Mouse (Mus musculus): Measurements from ENCODE around the gene Mapkapk3.
A peak's percentile ranks its signal among the peaks of the same experiment; 100 is the strongest.

The Mapkapk3 gene

DNA sequence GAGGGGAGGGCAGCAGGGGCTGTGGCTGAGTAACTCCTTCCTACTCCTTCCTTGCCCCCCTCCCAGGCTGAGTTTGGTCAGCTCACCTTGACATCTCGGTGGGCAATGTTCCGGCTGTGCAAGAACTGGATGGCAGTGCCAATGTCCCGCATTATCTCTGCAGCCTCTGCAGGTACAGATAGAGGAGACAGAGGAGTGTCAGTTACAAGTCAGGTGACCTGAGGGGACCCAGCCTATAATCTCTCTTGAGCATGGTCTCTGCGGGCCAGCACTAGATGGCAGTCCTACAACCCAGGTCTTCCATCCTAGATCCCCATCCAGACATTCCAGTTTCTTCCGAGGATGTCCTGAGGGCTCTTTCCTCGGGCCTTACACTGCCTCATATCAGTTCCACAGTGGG lies 27.9 kb downstream of the Mapkapk3 start:
- DNase-seq, result no peak

DNA sequence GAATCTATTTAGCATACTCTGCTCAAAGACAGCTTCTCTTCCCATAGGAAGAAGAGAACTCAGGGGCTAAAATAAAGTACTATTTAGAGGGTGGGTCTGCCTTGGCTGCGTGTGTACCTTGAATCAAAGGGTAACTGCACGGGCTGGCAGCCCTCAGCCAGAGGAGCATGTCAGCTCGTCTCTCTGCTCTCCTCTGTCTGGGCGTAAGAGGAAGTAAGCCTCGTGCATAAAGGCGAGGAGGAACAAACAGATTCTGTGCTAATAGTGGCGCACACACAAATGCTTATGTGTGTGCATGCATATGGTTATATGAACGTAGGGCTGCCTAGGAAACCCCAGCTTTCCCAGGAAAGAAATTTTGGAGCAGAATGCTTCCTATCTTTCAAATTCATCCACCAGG lies 28.8 kb downstream of the Mapkapk3 start:
- DNase-seq, result peak; percentile 29

DNA sequence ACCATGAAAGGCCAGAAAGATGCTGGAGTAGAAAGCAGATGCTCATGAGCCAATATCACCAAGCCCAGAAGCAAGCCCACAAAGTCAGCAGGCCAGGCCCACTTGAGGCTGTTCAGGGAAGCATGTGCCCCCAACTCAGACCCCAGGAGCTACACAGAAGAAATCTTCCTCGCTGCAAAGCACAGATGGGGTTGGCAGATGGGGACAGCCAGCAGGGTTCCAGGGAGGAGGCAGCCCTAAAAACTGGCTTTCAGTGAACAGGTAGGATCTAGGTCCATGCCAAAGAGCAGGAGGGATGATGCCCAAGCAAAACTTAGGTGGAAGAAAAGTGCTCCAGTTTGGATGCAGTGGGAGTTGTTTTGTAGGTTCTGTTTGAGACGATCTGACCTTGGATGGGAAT lies 29.2 kb downstream of the Mapkapk3 start:
- DNase-seq, result peak; percentile 82

- peak; percentile 45 for DNase-seq
Measured at GRCm38 (mm10) chr9:107259571-107259970, 30.1 kb downstream of the Mapkapk3 start.

DNA sequence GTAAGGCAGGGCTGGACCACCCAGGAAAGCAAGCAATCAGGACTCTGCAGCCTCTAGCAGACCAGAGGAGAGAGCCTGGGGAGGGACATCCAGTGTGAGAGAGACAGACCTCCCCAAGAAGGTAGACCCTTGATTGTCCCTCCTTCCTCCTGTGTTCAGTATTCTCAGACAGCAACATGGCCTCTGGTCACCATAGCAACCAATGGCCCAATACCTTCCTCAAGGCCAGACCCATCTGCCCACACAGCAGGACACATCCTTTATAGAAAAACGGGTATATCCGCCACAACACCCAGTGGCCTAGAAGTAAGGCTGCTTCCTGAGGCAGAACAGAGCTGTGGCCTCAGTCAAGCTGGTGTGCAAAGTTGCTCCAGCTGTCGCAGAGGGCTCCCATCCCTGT lies 34.1 kb downstream of the Mapkapk3 start:
- DNase-seq, result peak; percentile 80

- DNase-seq, result peak; percentile 63
Measured at GRCm38 (mm10) chr9:107254925-107255324, 34.8 kb downstream of the Mapkapk3 start.

GRCm38 (mm10) chr9:107254476-107254875 lies 35.2 kb downstream of the Mapkapk3 start:
- peak; percentile 88 for DNase-seq

- peak; percentile 64 for DNase-seq
Measured at GRCm38 (mm10) chr9:107252164-107252563, 37.5 kb downstream of the Mapkapk3 start.

GRCm38 (mm10) chr9:107250416-107251337 lies 39.0 kb downstream of the Mapkapk3 start:
- no peak for DNase-seq

GRCm38 (mm10) chr9:107249154-107249553 lies 40.5 kb downstream of the Mapkapk3 start:
- no peak for DNase-seq

DNA sequence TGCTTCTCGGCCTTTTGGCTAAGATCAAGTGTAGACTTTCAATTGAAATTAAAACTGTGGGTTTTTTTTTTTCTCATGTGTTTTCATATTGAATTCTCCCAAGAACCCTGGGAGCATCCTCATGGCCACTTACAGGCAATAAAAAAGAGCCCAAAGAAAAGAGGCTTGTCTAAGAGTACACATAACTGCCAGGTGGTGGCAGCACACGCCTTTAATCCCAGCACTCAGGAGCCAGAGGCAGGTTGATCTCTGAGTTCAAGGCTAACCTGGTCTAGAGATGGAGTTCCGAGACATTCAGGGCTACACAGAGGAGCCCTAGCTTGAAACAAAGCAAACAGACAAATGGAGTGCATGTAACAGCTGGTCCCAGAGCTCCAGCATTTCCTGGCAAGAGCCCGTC lies 43.5 kb downstream of the Mapkapk3 start:
- DNase-seq, result no peak

- DNase-seq, result no peak
Measured at GRCm38 (mm10) chr9:107245311-107245710, 44.4 kb downstream of the Mapkapk3 start.

GRCm38 (mm10) chr9:107236151-107236550 lies 53.5 kb downstream of the Mapkapk3 start:
- no peak for DNase-seq

GRCm38 (mm10) chr9:107235261-107235660 lies 54.4 kb downstream of the Mapkapk3 start:
- DNase-seq, result no peak

- DNase-seq, result no peak
Measured at GRCm38 (mm10) chr9:107232140-107232539, 57.5 kb downstream of the Mapkapk3 start.

- DNase-seq, result peak; percentile 90
Measured at GRCm38 (mm10) chr9:107231539-107232139, 58.0 kb downstream of the Mapkapk3 start, which contains the start of gene Dock3. TSS of gene Dock3 (minus strand) at chr9:107231909.

GRCm38 (mm10) chr9:107230991-107231538 lies 58.6 kb downstream of the Mapkapk3 start:
- peak; percentile 80 for DNase-seq

- DNase-seq, result no peak
Measured at GRCm38 (mm10) chr9:107224597-107224996, 65.1 kb downstream of the Mapkapk3 start.

All from cerebellum, adult 9-11 months (tissue).